Mouse (Mus musculus): Measurements from ENCODE around the gene Arf3. TPM values are rescaled to one million over a fixed set of nuclear protein-coding genes. Genes with fewer than 3 reads are reported as not detected.

The Arf3 gene
- polyA plus RNA-seq, 1 experiment from 2014 or later, result 31.8 TPM

- Histone ChIP-seq H3K27ac (ENCODE audit: low read depth, low read length) (peak overlapping the region; percentile 50; the same call in 1 of the 2 replicates), H3K27me3 (replicated peaks; ENCODE audit: control insufficient read depth, insufficient read depth, low read length) (no peaks in the 10 kb centered on the region), H3K4me3 (ENCODE audit: low read depth, low read length) (no peak overlapping the region), H3K4me2 (replicated peaks; ENCODE audit: low read depth) (no peak overlapping the region), H3K36me3 (ENCODE audit: control insufficient read depth, insufficient read depth) (peaks cover 22% of the 10 kb centered on the region), H3K4me1 (replicated peaks; ENCODE audit: control insufficient read depth, insufficient read depth, low read length) (no peaks in the 10 kb centered on the region), H3K9me3 (ENCODE audit: control insufficient read depth) (no peaks in the 10 kb centered on the region), H3K9ac (ENCODE audit: low read depth, low read length) (no peak overlapping the region)
- ATAC-seq, result peak; percentile 49; the same call in 1 of the 2 replicates
- TF ChIP-seq CTCF (IDR thresholded peaks at IDR 0.05; ENCODE audit: low read depth), result no peak
- WGBS, result 26% methylated on average over 6 of the region's 6 CpGs
Observed at GRCm38 (mm10) chr15:98733370-98733769, 29.6 kb downstream of the Arf3 start.

- peak; percentile 13; the same call in 1 of the 2 replicates for ATAC-seq
- no peak for TF ChIP-seq CTCF (IDR thresholded peaks at IDR 0.05; ENCODE audit: low read depth)
- Histone ChIP-seq H3K9me3 (ENCODE audit: control insufficient read depth) (no peaks in the 10 kb centered on the region), H3K4me1 (replicated peaks; ENCODE audit: control insufficient read depth, insufficient read depth, low read length) (no peaks in the 10 kb centered on the region; the same call in 1 of the 2 replicates), H3K36me3 (ENCODE audit: control insufficient read depth, insufficient read depth) (peaks cover 14% of the 10 kb centered on the region), H3K9ac (ENCODE audit: low read depth, low read length) (no peak overlapping the region), H3K27me3 (replicated peaks; ENCODE audit: control insufficient read depth, insufficient read depth, low read length) (0 out of 2 replicates have a peak, but pooled peaks cover 2% of the 10 kb centered on the region), H3K27ac (ENCODE audit: low read depth, low read length) (no peak overlapping the region; the same call in 1 of the 2 replicates), H3K4me3 (ENCODE audit: low read depth, low read length) (no peak overlapping the region), H3K4me2 (replicated peaks; ENCODE audit: low read depth) (no peak overlapping the region)
- WGBS, result 51% methylated on average over 8 of the region's 8 CpGs
Observed at GRCm38 (mm10) chr15:98732006-98732531, 30.9 kb downstream of the Arf3 start.

GRCm38 (mm10) chr15:98730790-98731189, 32.2 kb downstream of the Arf3 start:
- WGBS, result 71% methylated on average over 6 of the region's 6 CpGs
- Histone ChIP-seq H3K9ac (ENCODE audit: low read depth, low read length) (no peak overlapping the region), H3K4me2 (replicated peaks; ENCODE audit: low read depth) (no peak overlapping the region), H3K36me3 (ENCODE audit: control insufficient read depth, insufficient read depth) (peaks cover 2% of the 10 kb centered on the region; the same call in 1 of the 2 replicates), H3K4me1 (replicated peaks; ENCODE audit: control insufficient read depth, insufficient read depth, low read length) (no peaks in the 10 kb centered on the region; the same call in 1 of the 2 replicates), H3K9me3 (ENCODE audit: control insufficient read depth) (no peaks in the 10 kb centered on the region), H3K4me3 (ENCODE audit: low read depth, low read length) (no peak overlapping the region), H3K27ac (ENCODE audit: low read depth, low read length) (no peak overlapping the region), H3K27me3 (replicated peaks; ENCODE audit: control insufficient read depth, insufficient read depth, low read length) (0 out of 2 replicates have a peak, but pooled peaks cover 2% of the 10 kb centered on the region)
- ATAC-seq, result no peak
- no peak for TF ChIP-seq CTCF (IDR thresholded peaks at IDR 0.05; ENCODE audit: low read depth)

- 62% methylated on average over 7 of the region's 7 CpGs for whole genome bisulfite sequencing
- Histone ChIP-seq H3K27ac (ENCODE audit: low read depth, low read length) (no peak overlapping the region), H3K4me3 (ENCODE audit: low read depth, low read length) (no peak overlapping the region), H3K27me3 (replicated peaks; ENCODE audit: control insufficient read depth, insufficient read depth, low read length) (0 out of 2 replicates have a peak, but pooled peaks cover 2% of the 10 kb centered on the region), H3K9ac (ENCODE audit: low read depth, low read length) (no peak overlapping the region), H3K9me3 (ENCODE audit: control insufficient read depth) (no peaks in the 10 kb centered on the region), H3K4me1 (replicated peaks; ENCODE audit: control insufficient read depth, insufficient read depth, low read length) (no peaks in the 10 kb centered on the region; the same call in 1 of the 2 replicates), H3K4me2 (replicated peaks; ENCODE audit: low read depth) (no peak overlapping the region), H3K36me3 (ENCODE audit: control insufficient read depth, insufficient read depth) (no peaks in the 10 kb centered on the region)
- TF ChIP-seq CTCF (IDR thresholded peaks at IDR 0.05; ENCODE audit: low read depth), result no peak
- no peak for ATAC-seq
Observed at GRCm38 (mm10) chr15:98729791-98730545, 33.0 kb downstream of the Arf3 start.

- no peaks in the 10 kb centered on the region for H3K36me3 ChIP-seq (ENCODE audit: control insufficient read depth, insufficient read depth)
- H3K4me2 ChIP-seq (replicated peaks; ENCODE audit: low read depth), result peak overlapping the region; percentile 98
- 0 out of 2 replicates have a peak, but pooled peaks cover 2% of the 10 kb centered on the region for H3K27me3 ChIP-seq (replicated peaks; ENCODE audit: control insufficient read depth, insufficient read depth, low read length)
- H3K9me3 ChIP-seq (ENCODE audit: control insufficient read depth), result no peaks in the 10 kb centered on the region
- no peak overlapping the region for H3K9ac ChIP-seq (ENCODE audit: low read depth, low read length)
- no peak for ATAC-seq
- no peaks in the 10 kb centered on the region; the same call in 1 of the 2 replicates for H3K4me1 ChIP-seq (replicated peaks; ENCODE audit: control insufficient read depth, insufficient read depth, low read length)
- WGBS, result 31% methylated on average over 9 of the region's 9 CpGs
- TF ChIP-seq CTCF (IDR thresholded peaks at IDR 0.05; ENCODE audit: low read depth), result no peak
- peak overlapping the region; percentile 61; the same call in 1 of the 2 replicates for H3K4me3 ChIP-seq (ENCODE audit: low read depth, low read length)
- no peak overlapping the region for H3K27ac ChIP-seq (ENCODE audit: low read depth, low read length)
Observed at GRCm38 (mm10) chr15:98728366-98728765, 34.6 kb downstream of the Arf3 start.
